Mouse (Mus musculus) neural tube, embryonic 12.5 days (tissue): ENCODE measurements around the gene Car7. TPM values are rescaled to one million over a fixed set of nuclear protein-coding genes. Genes with fewer than 3 reads are reported as not detected.

Experiments used
- ATAC-seq: fragments of 200-750 bp; cut with Nextera tagmentation; 2 replicates; pipeline ENCODE4 v1.8.0; 2017; ENCODE audit warnings: low read depth, mild to moderate bottlenecking, moderate TSS enrichment, moderate library complexity; ENCODE audit not compliant: low FRiP score
- H3K27ac ChIP-seq: fragments of 300-500 bp; sonication (generic); 2 replicates; pipeline ENCODE4 v1.5.1; 2016
- H3K27me3 ChIP-seq: fragments of 300-500 bp; sonication (generic); replicated peaks from 2 replicates; pipeline ENCODE4 v1.6.1; 2016; ENCODE audit warnings: mild to moderate bottlenecking
- H3K36me3 ChIP-seq: fragments of 300-500 bp; sonication (generic); 2 replicates; pipeline ENCODE4 v1.6.1; 2016; ENCODE audit warnings: mild to moderate bottlenecking
- H3K4me1 ChIP-seq: fragments of 300-500 bp; sonication (generic); 2 replicates; pipeline ENCODE4 v1.6.1; 2016
- H3K4me2 ChIP-seq: fragments of 300-500 bp; sonication (generic); replicated peaks from 2 replicates; pipeline ENCODE4 v1.6.1; 2016; ENCODE audit warnings: mild to moderate bottlenecking
- H3K4me3 ChIP-seq: fragments of 300-500 bp; sonication (generic); 2 replicates; pipeline ENCODE4 v1.5.1; 2016
- H3K9ac ChIP-seq: fragments of 300-500 bp; sonication (generic); 2 replicates; pipeline ENCODE4 v1.6.1; 2016; ENCODE audit warnings: mild to moderate bottlenecking
- H3K9me3 ChIP-seq: fragments of 300-500 bp; sonication (generic); 2 replicates; pipeline ENCODE4 v1.6.1; 2016; ENCODE audit warnings: mild to moderate bottlenecking
- WGBS: fragments of 180-500 bp; shearing (Covaris S2); methylation state at CpG from one replicate; pipeline ENCODE4 v1.1.7; 2016; 5-methylcytosine and 5-hydroxymethylcytosine counted together
- polyA plus RNA-seq: library from polyadenylated mRNA; unstranded; fragments of >200 nt; fragmentation: Nextera tagmentation; extraction: Ambion mirVana; gene quantifications from 2 replicates; pipeline ENCODE4 v1.2.1, GENCODE M21; 2016

The Car7 gene
- polyA plus RNA-seq, 1 experiment from 2014 or later, result 1.3 TPM

GRCm38 (mm10) chr8:104540238-104540637 is 5.7 kb downstream of the Car7 start:
- Histone ChIP-seq H3K4me1 (peaks cover 11% of the 10 kb centered on the region), H3K9me3 (no peaks in the 10 kb centered on the region), H3K4me2 (peak overlapping the region; percentile 91), H3K27ac (no peak overlapping the region), H3K36me3 (no peaks in the 10 kb centered on the region), H3K9ac (peak overlapping the region; percentile 49; the same call in 1 of the 2 replicates), H3K4me3 (peak overlapping the region; percentile 43; the same call in 1 of the 2 replicates), H3K27me3 (peaks cover 61% of the 10 kb centered on the region)
- ATAC-seq, result no peak; the same call in 1 of the 2 replicates
- whole genome bisulfite sequencing, result 38% methylated on average over 7 of the region's 7 CpGs

- Histone ChIP-seq H3K9me3 (no peaks in the 10 kb centered on the region), H3K27ac (no peak overlapping the region), H3K4me1 (peaks cover 11% of the 10 kb centered on the region), H3K9ac (peak overlapping the region; percentile 49), H3K4me2 (peak overlapping the region; percentile 91), H3K36me3 (no peaks in the 10 kb centered on the region), H3K27me3 (peaks cover 61% of the 10 kb centered on the region), H3K4me3 (peak overlapping the region; percentile 43)
- WGBS, result under 1% methylated on average over 76 of the region's 76 CpGs
- peak; percentile 49 for ATAC-seq
Measured at GRCm38 (mm10) chr8:104540710-104541514, 6.4 kb downstream of the Car7 start.

GRCm38 (mm10) chr8:104541515-104541880 is 7.0 kb downstream of the Car7 start:
- H3K9ac ChIP-seq, result no peak overlapping the region
- H3K4me1 ChIP-seq, result peaks cover 11% of the 10 kb centered on the region
- WGBS, result 11% methylated on average over 8 of the region's 8 CpGs

GRCm38 (mm10) chr8:104542160-104542559 is 7.7 kb downstream of the Car7 start:
- H3K27me3 ChIP-seq, result peaks cover 61% of the 10 kb centered on the region
- ATAC-seq, result no peak

More at GRCm38 (mm10) chr8:104541515-104541880, 7.0 kb downstream of the Car7 start:
- no peaks in the 10 kb centered on the region for H3K36me3 ChIP-seq
- peak overlapping the region; percentile 43 for H3K4me3 ChIP-seq
- no peaks in the 10 kb centered on the region for H3K9me3 ChIP-seq
- H3K27me3 ChIP-seq, result peaks cover 61% of the 10 kb centered on the region
- H3K4me2 ChIP-seq, result peak overlapping the region; percentile 91
- no peak; the same call in 1 of the 2 replicates for ATAC-seq
- H3K27ac ChIP-seq, result no peak overlapping the region

GRCm38 (mm10) chr8:104543440-104544045 is 9.1 kb downstream of the Car7 start:
- no peak for ATAC-seq
- H3K36me3 ChIP-seq, result no peaks in the 10 kb centered on the region
- H3K4me3 ChIP-seq, result no peak overlapping the region
- no peak overlapping the region for H3K9ac ChIP-seq
- no peaks in the 10 kb centered on the region for H3K9me3 ChIP-seq
- H3K4me2 ChIP-seq, result no peak overlapping the region
- H3K4me1 ChIP-seq, result peaks cover 11% of the 10 kb centered on the region
- WGBS, result 83% methylated on average over 8 of the region's 8 CpGs
- H3K27me3 ChIP-seq, result peaks cover 61% of the 10 kb centered on the region
- H3K27ac ChIP-seq, result no peak overlapping the region

More at GRCm38 (mm10) chr8:104542160-104542559, 7.7 kb downstream of the Car7 start:
- no peaks in the 10 kb centered on the region for H3K9me3 ChIP-seq
- H3K4me3 ChIP-seq, result no peak overlapping the region
- H3K36me3 ChIP-seq, result no peaks in the 10 kb centered on the region
- no peak overlapping the region for H3K27ac ChIP-seq
- H3K4me2 ChIP-seq, result no peak overlapping the region; the same call in 1 of the 2 replicates
- H3K9ac ChIP-seq, result no peak overlapping the region
- peaks cover 11% of the 10 kb centered on the region for H3K4me1 ChIP-seq
- WGBS, result 9% methylated on average over 11 of the region's 11 CpGs

GRCm38 (mm10) chr8:104555191-104555590 is 20.7 kb downstream of the Car7 start:
- Histone ChIP-seq H3K4me1 (no peaks in the 10 kb centered on the region), H3K36me3 (no peaks in the 10 kb centered on the region), H3K4me2 (no peak overlapping the region), H3K27me3 (no peaks in the 10 kb centered on the region), H3K27ac (no peak overlapping the region), H3K9me3 (no peaks in the 10 kb centered on the region), H3K4me3 (no peak overlapping the region), H3K9ac (no peak overlapping the region)
- no peak for ATAC-seq
- 90% methylated on average over 4 of the region's 4 CpGs for WGBS

GRCm38 (mm10) chr8:104557226-104557625 is 22.7 kb downstream of the Car7 start:
- H3K4me3 ChIP-seq, result no peak overlapping the region
- ATAC-seq, result no peak
- 91% methylated on average over 7 of the region's 7 CpGs for WGBS
- no peak overlapping the region for H3K9ac ChIP-seq
- no peak overlapping the region for H3K27ac ChIP-seq
- no peaks in the 10 kb centered on the region for H3K4me1 ChIP-seq
- no peaks in the 10 kb centered on the region for H3K27me3 ChIP-seq
- H3K4me2 ChIP-seq, result no peak overlapping the region
- H3K9me3 ChIP-seq, result no peaks in the 10 kb centered on the region
- no peaks in the 10 kb centered on the region for H3K36me3 ChIP-seq

- Histone ChIP-seq H3K27ac (no peak overlapping the region), H3K4me3 (no peak overlapping the region), H3K4me1 (no peaks in the 10 kb centered on the region), H3K9me3 (no peaks in the 10 kb centered on the region), H3K4me2 (no peak overlapping the region), H3K36me3 (no peaks in the 10 kb centered on the region), H3K27me3 (no peaks in the 10 kb centered on the region), H3K9ac (no peak overlapping the region)
- no peak for ATAC-seq
Measured at GRCm38 (mm10) chr8:104560731-104561130, 26.2 kb downstream of the Car7 start.

- Histone ChIP-seq H3K27me3 (no peaks in the 10 kb centered on the region), H3K4me2 (peak overlapping the region; percentile 34), H3K27ac (no peak overlapping the region), H3K9ac (no peak overlapping the region), H3K4me1 (no peaks in the 10 kb centered on the region), H3K4me3 (no peak overlapping the region), H3K9me3 (no peaks in the 10 kb centered on the region), H3K36me3 (no peaks in the 10 kb centered on the region)
- WGBS, result 18% methylated on average over 22 of the region's 22 CpGs
- peak; percentile 92 for ATAC-seq
Measured at GRCm38 (mm10) chr8:104564633-104565456, 30.4 kb downstream of the Car7 start.

GRCm38 (mm10) chr8:104565457-104565798 is 30.9 kb downstream of the Car7 start:
- Histone ChIP-seq H3K36me3 (no peaks in the 10 kb centered on the region), H3K4me1 (no peaks in the 10 kb centered on the region), H3K9ac (no peak overlapping the region), H3K9me3 (no peaks in the 10 kb centered on the region), H3K4me2 (no peak overlapping the region), H3K4me3 (no peak overlapping the region), H3K27ac (no peak overlapping the region), H3K27me3 (no peaks in the 10 kb centered on the region)
- peak; percentile 17; the same call in 1 of the 2 replicates for ATAC-seq
- 97% methylated on average over 5 of the region's 5 CpGs for WGBS

GRCm38 (mm10) chr8:104569559-104569958 is 35.1 kb downstream of the Car7 start:
- Histone ChIP-seq H3K4me3 (no peak overlapping the region), H3K9me3 (no peaks in the 10 kb centered on the region), H3K4me2 (no peak overlapping the region), H3K4me1 (no peaks in the 10 kb centered on the region; the same call in 1 of the 2 replicates), H3K27me3 (no peaks in the 10 kb centered on the region), H3K9ac (no peak overlapping the region), H3K36me3 (no peaks in the 10 kb centered on the region), H3K27ac (no peak overlapping the region)
- no peak for ATAC-seq
- WGBS, result 42% methylated on average over 1 of the region's 1 CpGs
